Mouse (Mus musculus): ENCODE measurements around the gene Nhs. TPM values are rescaled to one million over a fixed set of nuclear protein-coding genes. Genes with fewer than 3 reads are reported as not detected.
"Not testable (repeated sequence)": the region's sequence is repeated elsewhere in the genome, so short reads cannot be mapped to it uniquely, and the experiment has no call there.

Nhs gene
- polyA plus RNA-seq, 1 experiment from 2014 or later: 2.2 TPM

- no peaks in the 10 kb centered on the region for H3K9me3 ChIP-seq
- peaks cover 32% of the 10 kb centered on the region for H3K4me1 ChIP-seq (replicated peaks)
- H3K4me3 ChIP-seq: peak overlapping the region; percentile 58
- H3K27ac ChIP-seq: peak overlapping the region; percentile 56; the same call in 1 of the 2 replicates
- peaks cover 97% of the 10 kb centered on the region for H3K27me3 ChIP-seq (ENCODE audit: insufficient read depth, poor library complexity, severe bottlenecking)
- peak; percentile 38 for DNase-seq (ENCODE audit: low spot score)
- no peaks in the 10 kb centered on the region for H3K36me3 ChIP-seq
- 14% methylated on average over 48 of the region's 48 CpGs for WGBS
Measured at GRCm38 (mm10) chrX:161908652-161909403, 250.7 kb downstream of the Nhs start.

- Histone ChIP-seq H3K4me1 (replicated peaks) (peaks cover 32% of the 10 kb centered on the region), H3K27me3 (ENCODE audit: insufficient read depth, poor library complexity, severe bottlenecking) (peaks cover 92% of the 10 kb centered on the region), H3K4me3 (peak overlapping the region; percentile 58), H3K36me3 (no peaks in the 10 kb centered on the region), H3K9me3 (no peaks in the 10 kb centered on the region), H3K27ac (peak overlapping the region; percentile 56; the same call in 1 of the 2 replicates)
- DNase-seq (ENCODE audit: low spot score): peak; percentile 10
- 16% methylated on average over 53 of the region's 53 CpGs for WGBS
Measured at GRCm38 (mm10) chrX:161907595-161908592, 251.6 kb downstream of the Nhs start.

- H3K4me3 ChIP-seq: no peak overlapping the region
- H3K4me1 ChIP-seq (replicated peaks): no peaks in the 10 kb centered on the region
- peaks cover 71% of the 10 kb centered on the region for H3K27me3 ChIP-seq (ENCODE audit: insufficient read depth, poor library complexity, severe bottlenecking)
- no peak overlapping the region for H3K27ac ChIP-seq
- H3K9me3 ChIP-seq: no peaks in the 10 kb centered on the region
- no peaks in the 10 kb centered on the region for H3K36me3 ChIP-seq
- WGBS: 75% methylated on average over 2 of the region's 2 CpGs
- DNase-seq (ENCODE audit: low spot score): no peak
Measured at GRCm38 (mm10) chrX:161894442-161894841, 265.1 kb downstream of the Nhs start.

GRCm38 (mm10) chrX:161883661-161884060 lies 275.9 kb downstream of the Nhs start:
- no peak for DNase-seq (ENCODE audit: low spot score)

GRCm38 (mm10) chrX:161877123-161877522 lies 282.4 kb downstream of the Nhs start:
- Histone ChIP-seq H3K36me3 (no peaks in the 10 kb centered on the region), H3K4me3 (no peak overlapping the region), H3K27me3 (ENCODE audit: insufficient read depth, poor library complexity, severe bottlenecking) (peaks cover 70% of the 10 kb centered on the region), H3K4me1 (replicated peaks) (0 out of 2 replicates have a peak, but pooled peaks cover 3% of the 10 kb centered on the region), H3K9me3 (no peaks in the 10 kb centered on the region), H3K27ac (no peak overlapping the region)
- peak; percentile 3 for DNase-seq (ENCODE audit: low spot score)
- WGBS: 85% methylated on average over 1 of the region's 1 CpGs

More at GRCm38 (mm10) chrX:161883661-161884060, 275.9 kb downstream of the Nhs start:
- no peak overlapping the region for H3K27ac ChIP-seq
- no peaks in the 10 kb centered on the region for H3K9me3 ChIP-seq
- H3K4me3 ChIP-seq: no peak overlapping the region
- 85% methylated on average over 3 of the region's 3 CpGs for WGBS
- H3K36me3 ChIP-seq: no peaks in the 10 kb centered on the region
- H3K4me1 ChIP-seq (replicated peaks): no peaks in the 10 kb centered on the region
- peaks cover 61% of the 10 kb centered on the region for H3K27me3 ChIP-seq (ENCODE audit: insufficient read depth, poor library complexity, severe bottlenecking)

DNA sequence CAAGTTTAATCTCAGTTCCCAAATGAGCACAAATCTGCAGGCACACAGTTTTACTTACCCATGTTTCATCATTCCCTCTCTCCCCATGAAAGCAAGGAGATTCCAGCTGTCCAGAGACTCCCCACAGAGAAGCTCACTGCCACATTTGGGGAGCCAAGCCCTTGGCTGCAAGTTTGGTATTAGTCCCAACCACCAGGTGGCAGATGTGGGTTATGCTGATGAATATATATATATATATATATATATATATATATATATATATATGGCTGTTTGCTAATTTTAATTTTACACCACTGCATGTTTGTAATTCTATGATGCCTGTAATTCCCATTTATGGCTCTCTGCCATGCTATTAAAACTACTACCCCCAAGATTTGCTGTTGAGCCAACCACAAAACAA lies 286.0 kb downstream of the Nhs start:
- no peak for DNase-seq (ENCODE audit: low spot score)
- peaks cover 73% of the 10 kb centered on the region for H3K27me3 ChIP-seq (ENCODE audit: insufficient read depth, poor library complexity, severe bottlenecking)

DNA sequence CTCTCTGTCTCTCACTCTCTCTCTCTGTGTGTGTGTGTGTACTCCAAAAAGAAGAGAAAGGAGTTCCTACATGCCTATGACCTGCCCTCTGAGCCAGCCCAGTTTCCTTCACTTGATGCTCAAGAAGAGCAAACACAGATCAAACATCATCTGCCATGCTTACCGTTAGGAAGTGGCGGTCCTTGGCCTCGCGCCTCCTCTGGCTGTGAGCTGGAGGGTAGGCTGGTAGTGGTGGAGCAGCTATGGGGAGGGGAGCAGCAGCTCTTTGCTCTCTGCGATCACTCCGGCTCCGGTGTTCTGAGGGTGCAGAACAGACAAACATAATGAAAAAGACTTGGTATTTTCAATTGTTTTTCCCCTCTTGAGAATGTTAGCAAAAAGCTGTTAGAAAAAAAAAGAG lies 288.2 kb downstream of the Nhs start:
- 85% methylated on average over 7 of the region's 7 CpGs for WGBS
- Histone ChIP-seq H3K27me3 (ENCODE audit: insufficient read depth, poor library complexity, severe bottlenecking) (peaks cover 66% of the 10 kb centered on the region), H3K4me1 (replicated peaks) (no peaks in the 10 kb centered on the region), H3K9me3 (no peaks in the 10 kb centered on the region), H3K4me3 (no peak overlapping the region), H3K27ac (no peak overlapping the region), H3K36me3 (no peaks in the 10 kb centered on the region)
- DNase-seq (ENCODE audit: low spot score): no peak

More for the DNA sequence above, 286.0 kb downstream of the Nhs start:
- no peaks in the 10 kb centered on the region for H3K9me3 ChIP-seq
- no peak overlapping the region for H3K4me3 ChIP-seq
- H3K27ac ChIP-seq: no peak overlapping the region
- 0 out of 2 replicates have a peak, but pooled peaks cover 3% of the 10 kb centered on the region for H3K4me1 ChIP-seq (replicated peaks)
- no peaks in the 10 kb centered on the region for H3K36me3 ChIP-seq

DNA sequence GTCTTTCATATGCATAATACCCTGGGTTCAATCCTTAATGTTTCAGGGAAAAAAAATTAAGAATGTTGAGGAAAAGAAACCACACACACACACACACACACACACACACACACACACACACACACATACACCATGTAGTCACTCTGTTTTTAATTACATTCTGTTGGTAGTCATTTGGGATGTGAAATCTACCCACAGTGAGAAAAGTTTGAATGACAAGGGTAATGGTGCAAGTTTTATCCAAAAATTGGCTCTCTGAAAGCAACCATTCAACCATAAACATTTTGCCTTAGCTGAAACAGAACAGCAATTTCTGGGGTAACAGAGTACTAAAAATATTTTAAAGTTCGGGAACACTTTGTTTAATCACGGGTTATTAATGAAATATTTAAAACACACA lies 303.9 kb downstream of the Nhs start:
- no peaks in the 10 kb centered on the region for H3K9me3 ChIP-seq
- no peaks in the 10 kb centered on the region for H3K36me3 ChIP-seq
- no peak for DNase-seq (ENCODE audit: low spot score)
- H3K4me1 ChIP-seq (replicated peaks): no peaks in the 10 kb centered on the region
- no peak overlapping the region for H3K27ac ChIP-seq
- peaks cover 67% of the 10 kb centered on the region for H3K27me3 ChIP-seq (ENCODE audit: insufficient read depth, poor library complexity, severe bottlenecking)
- H3K4me3 ChIP-seq: no peak overlapping the region
- WGBS: 92% methylated on average over 2 of the region's 2 CpGs

DNA sequence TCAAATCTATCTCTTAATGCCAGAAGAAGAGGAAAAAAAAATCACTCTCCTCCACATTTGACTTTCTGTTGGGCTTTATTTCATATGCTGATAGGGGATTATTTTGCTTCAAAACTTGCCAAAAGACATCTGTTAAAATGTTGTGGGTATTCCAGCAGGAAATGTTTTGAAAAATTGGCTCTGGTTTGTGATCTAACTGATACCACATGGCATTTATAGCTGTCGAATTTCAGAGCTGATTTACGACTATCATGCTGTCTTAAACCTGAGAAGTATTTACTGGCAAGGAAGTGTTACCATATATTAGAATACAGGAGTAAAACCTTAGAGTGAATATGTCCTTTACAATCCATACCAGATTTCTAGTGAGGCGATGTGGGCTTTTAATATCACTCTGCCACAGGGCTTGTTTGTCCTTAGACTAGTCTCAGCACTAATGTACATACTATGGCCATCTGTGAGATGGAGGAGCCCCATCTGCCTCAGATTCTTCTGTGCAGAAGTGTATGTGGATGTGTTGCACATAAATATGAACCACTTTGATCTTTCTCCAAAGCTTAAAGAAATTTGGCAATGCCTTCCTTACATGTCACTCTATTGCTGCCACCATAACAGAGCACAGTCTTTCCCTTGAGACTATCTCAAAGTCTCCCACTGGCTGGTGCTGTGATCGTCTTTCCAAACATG lies 305.8 kb downstream of the Nhs start:
- Histone ChIP-seq H3K27me3 (ENCODE audit: insufficient read depth, poor library complexity, severe bottlenecking) (peaks cover 65% of the 10 kb centered on the region), H3K4me3 (no peak overlapping the region), H3K9me3 (no peaks in the 10 kb centered on the region), H3K36me3 (no peaks in the 10 kb centered on the region), H3K4me1 (replicated peaks) (no peaks in the 10 kb centered on the region), H3K27ac (no peak overlapping the region)
- DNase-seq (ENCODE audit: low spot score): no peak
- WGBS: 84% methylated on average over 4 of the region's 4 CpGs

DNA sequence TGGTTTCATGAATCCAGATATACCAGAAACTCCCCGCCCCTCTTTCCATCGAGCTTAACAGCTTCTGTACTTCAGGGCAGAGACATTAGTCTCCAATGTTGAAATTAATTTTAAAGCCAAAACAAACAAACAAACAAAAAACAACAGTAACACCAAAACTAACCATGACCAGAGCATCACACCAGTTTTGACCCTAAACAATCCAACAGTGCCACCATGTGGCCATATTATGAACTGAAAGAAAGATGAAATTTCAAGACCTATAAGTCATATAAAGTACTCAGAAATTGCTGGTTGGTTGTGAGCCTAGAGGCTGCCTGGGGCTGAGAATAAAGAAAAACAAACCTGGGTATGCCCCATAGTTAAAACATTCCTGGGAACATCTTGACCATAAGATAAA lies 333.3 kb downstream of the Nhs start:
- peaks cover 27% of the 10 kb centered on the region for H3K27me3 ChIP-seq (ENCODE audit: insufficient read depth, poor library complexity, severe bottlenecking)
- H3K27ac ChIP-seq; H3K36me3 ChIP-seq; DNase-seq (ENCODE audit: low spot score); H3K9me3 ChIP-seq; H3K4me3 ChIP-seq; H3K4me1 ChIP-seq (replicated peaks): not testable (repeated sequence)
- WGBS: 10% methylated on average over 2 of the region's 2 CpGs

DNA sequence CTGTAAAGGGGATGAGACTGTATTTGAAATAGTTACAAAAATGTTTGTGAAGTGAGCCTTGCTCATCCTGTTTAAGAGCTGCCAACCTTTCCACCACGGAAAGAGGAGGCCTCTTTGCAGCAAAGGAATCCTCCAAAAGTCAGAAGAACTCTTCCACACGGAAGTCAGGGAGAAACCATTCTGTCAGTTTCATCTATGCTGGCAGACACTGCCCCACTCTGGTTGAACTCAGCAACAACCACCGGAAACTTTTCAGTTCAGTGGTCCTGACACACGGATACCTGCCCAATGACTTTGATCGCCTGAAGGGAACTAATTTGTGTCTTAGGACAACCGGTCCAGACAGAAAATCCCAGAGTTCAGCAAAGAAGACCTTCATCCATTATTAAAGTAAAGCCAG lies 369.3 kb downstream of the Nhs start:
- Histone ChIP-seq H3K9me3 (no peaks in the 10 kb centered on the region), H3K27me3 (ENCODE audit: insufficient read depth, poor library complexity, severe bottlenecking) (peaks cover 79% of the 10 kb centered on the region), H3K4me1 (replicated peaks) (no peaks in the 10 kb centered on the region), H3K4me3 (no peak overlapping the region), H3K36me3 (no peaks in the 10 kb centered on the region), H3K27ac (no peak overlapping the region)
- DNase-seq (ENCODE audit: low spot score): peak; percentile 5
- WGBS: 26% methylated on average over 6 of the region's 6 CpGs

Data from hindbrain, embryonic 10.5 days (tissue).